Mouse (Mus musculus) cerebellum, adult 2 months (tissue): ENCODE measurements at regions not wholly inside any gene's neighbourhood (a gene's known extent, or its start where the extent isn't known, plus 50 kb on each side); places are given as distances from the start of the nearest gene placed in this dataset.
A peak's percentile ranks its signal among the peaks of the same experiment; 100 is the strongest.

Experiments
- CTCF ChIP-seq: fragments of 200-500 bp; IDR thresholded peaks from 2 replicates; pipeline ENCODE4 v1.5.1; 2011; ENCODE audit warnings: low read depth, mild to moderate bottlenecking, control low read depth, low read length, moderate library complexity, borderline replicate concordance; ENCODE audit not compliant: insufficient read depth
- POLR2A ChIP-seq: fragments of 200-500 bp; IDR thresholded peaks from 2 replicates; pipeline ENCODE4 v1.6.1; 2011; ENCODE audit warnings: low read length, control low read depth, borderline replicate concordance; ENCODE audit not compliant: insufficient read depth

- TF ChIP-seq CTCF (peak; percentile 20; the same call in 1 of the 2 replicates), POLR2A (no peak)
These were observed 104.0 kb upstream of the Gm14444 start for GRCm38 (mm10) chr2:174905865-174906639.
